Mouse (Mus musculus) E14TG2a.4 (cell line): Measurements from ENCODE around the gene Ccna1.

Experiments
- H3K27me3 ChIP-seq: 2 replicates; pipeline ENCODE4 v1.6.1; 2014; ENCODE audit warnings: low read length, control low read depth; ENCODE audit not compliant: insufficient read depth
- H3K36me3 ChIP-seq: 2 replicates; pipeline ENCODE4 v1.6.1; 2014; ENCODE audit warnings: low read length, control low read depth; ENCODE audit not compliant: insufficient read depth
- H3K4me1 ChIP-seq: replicated peaks from 2 replicates; pipeline ENCODE4 v1.6.1; 2014; ENCODE audit warnings: low read depth, low read length, control low read depth
- H3K4me3 ChIP-seq: replicated peaks from 2 replicates; pipeline ENCODE4 v1.5.1; 2014; ENCODE audit warnings: mild to moderate bottlenecking, low read length
- H3K9me3 ChIP-seq: 2 replicates; pipeline ENCODE4 v1.6.1; 2014; ENCODE audit warnings: low read length, control low read depth
- CTCF ChIP-seq: conservative IDR thresholded peaks from 2 replicates; pipeline ENCODE4 v1.5.1; 2014; ENCODE audit warnings: low read length
- NANOG ChIP-seq: IDR thresholded peaks from 2 replicates; pipeline ENCODE4 v1.6.1; 2014; ENCODE audit warnings: borderline replicate concordance, low read length, mixed read lengths
- POU5F1 ChIP-seq: IDR thresholded peaks from 2 replicates; pipeline ENCODE4 v1.6.1; 2014; ENCODE audit warnings: low read length, borderline replicate concordance

The Ccna1 gene

GRCm38 (mm10) chr3:55089291-55089690 is 34.0 kb upstream of the Ccna1 start:
- no peaks in the 10 kb centered on the region for H3K36me3 ChIP-seq
- H3K4me1 ChIP-seq = no peaks in the 10 kb centered on the region
- peaks cover 10% of the 10 kb centered on the region; the same call in 1 of the 2 replicates for H3K27me3 ChIP-seq
- no peaks in the 10 kb centered on the region for H3K9me3 ChIP-seq
- H3K4me3 ChIP-seq = no peak overlapping the region
- no peak for TF ChIP-seq CTCF
- no peak for TF ChIP-seq NANOG
- TF ChIP-seq POU5F1 = no peak

- H3K36me3 ChIP-seq = no peaks in the 10 kb centered on the region
- H3K4me1 ChIP-seq = no peaks in the 10 kb centered on the region
- no peaks in the 10 kb centered on the region for H3K9me3 ChIP-seq
- TF ChIP-seq CTCF = no peak
- peaks cover 10% of the 10 kb centered on the region; the same call in 1 of the 2 replicates for H3K27me3 ChIP-seq
- H3K4me3 ChIP-seq = no peak overlapping the region
Observed at GRCm38 (mm10) chr3:55088843-55089242, 33.5 kb upstream of the Ccna1 start.

GRCm38 (mm10) chr3:55088359-55088758 is 33.1 kb upstream of the Ccna1 start:
- TF ChIP-seq POU5F1 (no peak), NANOG (no peak), CTCF (no peak)
- no peaks in the 10 kb centered on the region for H3K4me1 ChIP-seq

GRCm38 (mm10) chr3:55087360-55087759 is 32.1 kb upstream of the Ccna1 start:
- Histone ChIP-seq H3K4me3 (no peak overlapping the region), H3K9me3 (no peaks in the 10 kb centered on the region), H3K36me3 (no peaks in the 10 kb centered on the region), H3K27me3 (peaks cover 10% of the 10 kb centered on the region; the same call in 1 of the 2 replicates), H3K4me1 (no peaks in the 10 kb centered on the region)
- TF ChIP-seq POU5F1 (no peak), NANOG (no peak), CTCF (no peak)

More at GRCm38 (mm10) chr3:55088359-55088758, 33.1 kb upstream of the Ccna1 start:
- Histone ChIP-seq H3K4me3 (no peak overlapping the region), H3K9me3 (no peaks in the 10 kb centered on the region), H3K27me3 (peaks cover 10% of the 10 kb centered on the region; the same call in 1 of the 2 replicates), H3K36me3 (no peaks in the 10 kb centered on the region)

- H3K4me1 ChIP-seq = no peaks in the 10 kb centered on the region
- TF ChIP-seq NANOG = no peak
- H3K4me3 ChIP-seq = no peak overlapping the region
- no peaks in the 10 kb centered on the region for H3K36me3 ChIP-seq
- H3K27me3 ChIP-seq = peaks cover 10% of the 10 kb centered on the region; the same call in 1 of the 2 replicates
- no peaks in the 10 kb centered on the region for H3K9me3 ChIP-seq
Observed at GRCm38 (mm10) chr3:55086948-55087347, 31.6 kb upstream of the Ccna1 start.

- no peak overlapping the region for H3K4me3 ChIP-seq
- TF ChIP-seq CTCF = no peak
- no peak for TF ChIP-seq POU5F1
- no peak for TF ChIP-seq NANOG
- H3K36me3 ChIP-seq = no peaks in the 10 kb centered on the region
- H3K9me3 ChIP-seq = no peaks in the 10 kb centered on the region
- H3K27me3 ChIP-seq = peaks cover 15% of the 10 kb centered on the region
- H3K4me1 ChIP-seq = no peaks in the 10 kb centered on the region
Observed at GRCm38 (mm10) chr3:55085716-55086115, 30.4 kb upstream of the Ccna1 start.

- no peak overlapping the region for H3K4me3 ChIP-seq
- no peaks in the 10 kb centered on the region for H3K4me1 ChIP-seq
- H3K36me3 ChIP-seq = no peaks in the 10 kb centered on the region
- H3K9me3 ChIP-seq = no peaks in the 10 kb centered on the region
- TF ChIP-seq CTCF (no peak), NANOG (no peak), POU5F1 (no peak)
- peaks cover 17% of the 10 kb centered on the region for H3K27me3 ChIP-seq
Observed at GRCm38 (mm10) chr3:55084781-55085180, 29.5 kb upstream of the Ccna1 start.

- H3K4me3 ChIP-seq = no peak overlapping the region
- H3K4me1 ChIP-seq = no peaks in the 10 kb centered on the region
- H3K9me3 ChIP-seq = no peaks in the 10 kb centered on the region
- no peak for TF ChIP-seq POU5F1
- TF ChIP-seq CTCF = peak; percentile 97
- TF ChIP-seq NANOG = no peak
- peaks cover 9% of the 10 kb centered on the region for H3K27me3 ChIP-seq
- no peaks in the 10 kb centered on the region for H3K36me3 ChIP-seq
Observed at GRCm38 (mm10) chr3:55080055-55080454, 24.8 kb upstream of the Ccna1 start.

- TF ChIP-seq CTCF (no peak), POU5F1 (no peak), NANOG (no peak)
- no peaks in the 10 kb centered on the region for H3K9me3 ChIP-seq
Observed at GRCm38 (mm10) chr3:55079619-55080018, 24.3 kb upstream of the Ccna1 start.

More at GRCm38 (mm10) chr3:55079619-55080018, 24.3 kb upstream of the Ccna1 start:
- Histone ChIP-seq H3K27me3 (peaks cover 7% of the 10 kb centered on the region), H3K4me1 (no peaks in the 10 kb centered on the region), H3K4me3 (no peak overlapping the region), H3K36me3 (no peaks in the 10 kb centered on the region)
